Comparison of ENCODE assay signal across 8 mouse cellular contexts in genomic region chr11:17257443-17257842, GRCm38 (mm10). TPM values are rescaled to one million over a fixed set of nuclear protein-coding genes. Genes with fewer than 3 reads are reported as not detected.
DNase-seq lines count a peak whose midpoint lies in the region; ATAC-seq and TF ChIP-seq lines count a peak whose summit lies in the region.

Gene C1d (plus strand): TSS chr11:17257579.

- H3K4me3 ChIP-seq in forebrain, embryonic 15.5 days = peak within 1 kb of the TSS; percentile 90
- peak within 1 kb of the TSS; percentile 82 for H3K4me3 ChIP-seq in lung, adult 2 months (replicated peaks; ENCODE audit: extremely low read depth, low read depth, low read length)

- H3K36me3 ChIP-seq in forebrain, embryonic 15.5 days = no peaks in the 10 kb centered on the region

- H3K9ac ChIP-seq in forebrain, embryonic 15.5 days (replicated peaks) = peak within 1 kb of the TSS; percentile 91

- no peaks in the 10 kb centered on the region for H3K9me3 ChIP-seq in forebrain, embryonic 15.5 days

- peak; percentile 96 for ATAC-seq in forebrain, embryonic 15.5 days (replicated peaks)
- ATAC-seq in neutrophil, adult 5-6 weeks (ENCODE audit: extremely low read depth, insufficient number of reproducible peaks, low FRiP score, poor library complexity, severe bottlenecking) = peak; percentile 94

- H3K4me2 ChIP-seq in forebrain, embryonic 15.5 days (replicated peaks) = peak within 1 kb of the TSS; percentile 82

- TF ChIP-seq CTCF in lung, adult 2 months (IDR thresholded peaks at IDR 0.05; ENCODE audit: insufficient read depth, low read length) = no peak

- peaks cover 15% of the 10 kb centered on the region for H3K4me1 ChIP-seq in forebrain, embryonic 15.5 days
- H3K4me1 ChIP-seq in lung, adult 2 months (ENCODE audit: control insufficient read depth, insufficient read depth, low read length) = no peaks in the 10 kb centered on the region; the same call in 1 of the 2 replicates

- DNase-seq in ES-CJ7 (ENCODE audit: low read depth, low spot score) = peak; percentile 98
- peak; percentile 94 for DNase-seq in cerebellum, adult 11 months
- peak; percentile 85 for DNase-seq in heart, postnatal 25 days (ENCODE audit: low spot score)
- peak; percentile 92 to 97 for DNase-seq in layer of hippocampus, adult 18-20 months (ENCODE audit: low spot score in 2 of 2)
- peak; percentile 92 for DNase-seq in lung, adult 2 months
- peak; percentile 84 to 87 for DNase-seq in thymus, adult 18-20 months

- peak; percentile 91; the same call in 1 of the 2 replicates for TF ChIP-seq POLR2A in lung, adult 2 months (IDR thresholded peaks at IDR 0.05; ENCODE audit: borderline replicate concordance, extremely low read depth, low read depth, low read length)

- H3K27me3 ChIP-seq in forebrain, embryonic 15.5 days = no peaks in the 10 kb centered on the region

- WGBS in forebrain, embryonic 15.5 days = under 1% methylated on average over 33 of the region's 33 CpGs
- 0% methylated on average over 33 of the region's 33 CpGs for WGBS in lung, adult 2 months

- peak within 1 kb of the TSS; percentile 91 for H3K27ac ChIP-seq in forebrain, embryonic 15.5 days (replicated peaks)

- intact Hi-C loops in heart, postnatal 25 days (cut with DNase I) = loop anchor here (2.0 to 5.0 kb wide), 2 partner anchors 45 to 95 kb away; no protein-coding TSS in a partner anchor

RNA-seq across cellular contexts. Expression of gene C1d, which starts in this region (rescaled TPM):
- polyA plus RNA-seq in forebrain, embryonic 15.5 days (2015; fragmentation: Nextera tagmentation; extraction: Ambion mirVana) = 104 and 114 TPM in 2 replicates
- total RNA-seq in heart, postnatal 25 days (2021) = 10 to 100 TPM; 33.0 to 33.5 TPM
- total RNA-seq in layer of hippocampus, adult 18-20 months (2021) = 10 to 100 TPM; 47.6 to 49.3 TPM
- 7.3 and 14.9 TPM in 2 replicates for polyA plus RNA-seq in lung, adult 2 months (2012; rRNA removed)
- 33.6 and 50.8 TPM in 2 replicates for total RNA-seq in neutrophil, adult 5-6 weeks (2017)

Comparison
In these comparisons a context has a peak if more than half of its experiments do, and no peak if none do; other contexts are left out.
1. Peak in every context shown above with its lines: DNase-seq, ATAC-seq, H3K4me3 ChIP-seq and H3K27ac ChIP-seq.